Mouse (Mus musculus) hindbrain, embryonic 12.5 days (tissue): ENCODE results near the gene Tm7sf2. TPM values are rescaled to one million over a fixed set of nuclear protein-coding genes. Genes with fewer than 3 reads are reported as not detected.

Experiments
- ATAC-seq: fragments of 200-750 bp; cut with Nextera tagmentation; 2 replicates; pipeline ENCODE4 v1.8.0; 2017; ENCODE audit warnings: moderate TSS enrichment; ENCODE audit not compliant: low FRiP score
- H3K27ac ChIP-seq: fragments of 300-500 bp; sonication (generic); 2 replicates; pipeline ENCODE4 v1.5.1; 2016; ENCODE audit warnings: mild to moderate bottlenecking
- H3K27me3 ChIP-seq: fragments of 300-500 bp; sonication (generic); 2 replicates; pipeline ENCODE4 v1.6.1; 2016; ENCODE audit warnings: mild to moderate bottlenecking
- H3K36me3 ChIP-seq: fragments of 300-500 bp; sonication (generic); 2 replicates; pipeline ENCODE4 v1.6.1; 2016; ENCODE audit warnings: mild to moderate bottlenecking
- H3K4me1 ChIP-seq: fragments of 300-500 bp; sonication (generic); 2 replicates; pipeline ENCODE4 v1.6.1; 2016
- H3K4me2 ChIP-seq: fragments of 300-500 bp; sonication (generic); replicated peaks from 2 replicates; pipeline ENCODE4 v1.6.1; 2016; ENCODE audit warnings: mild to moderate bottlenecking
- H3K4me3 ChIP-seq: fragments of 300-500 bp; sonication (generic); 2 replicates; pipeline ENCODE4 v1.5.1; 2016; ENCODE audit warnings: mild to moderate bottlenecking
- H3K9ac ChIP-seq: fragments of 300-500 bp; sonication (generic); 2 replicates; pipeline ENCODE4 v1.6.1; 2016; ENCODE audit warnings: mild to moderate bottlenecking, moderate library complexity
- H3K9me3 ChIP-seq: fragments of 300-500 bp; sonication (generic); replicated peaks from 2 replicates; pipeline ENCODE4 v1.6.1; 2016; ENCODE audit warnings: mild to moderate bottlenecking
- WGBS: fragments of 180-500 bp; shearing (Covaris S2); methylation state at CpG from one replicate; pipeline ENCODE4 v1.1.7; 2016; 5-methylcytosine and 5-hydroxymethylcytosine counted together
- polyA plus RNA-seq: library from polyadenylated mRNA; unstranded; fragments of >200 nt; fragmentation: Nextera tagmentation; extraction: Ambion mirVana; gene quantifications from 2 replicates; pipeline ENCODE4 v1.2.1, GENCODE M21; 2016

Tm7sf2 gene
- polyA plus RNA-seq, 1 experiment from 2014 or later, result 38.0 TPM

GRCm38 (mm10) chr19:6063081-6063480 lies 5.1 kb downstream of the Tm7sf2 start:
- Histone ChIP-seq H3K27ac (no peak overlapping the region), H3K4me3 (no peak overlapping the region), H3K36me3 (peaks cover 15% of the 10 kb centered on the region), H3K27me3 (no peaks in the 10 kb centered on the region), H3K4me2 (peak overlapping the region; percentile 94; the same call in 1 of the 2 replicates), H3K9ac (peak overlapping the region; percentile 91; the same call in 1 of the 2 replicates), H3K9me3 (no peaks in the 10 kb centered on the region), H3K4me1 (peaks cover 55% of the 10 kb centered on the region)
- no peak for ATAC-seq
- 95% methylated on average over 6 of the region's 6 CpGs for WGBS

GRCm38 (mm10) chr19:6062418-6062817 lies 5.8 kb downstream of the Tm7sf2 start:
- Histone ChIP-seq H3K4me3 (peak overlapping the region; percentile 85), H3K9ac (peak overlapping the region; percentile 91), H3K4me1 (peaks cover 48% of the 10 kb centered on the region), H3K9me3 (no peaks in the 10 kb centered on the region), H3K36me3 (peaks cover 15% of the 10 kb centered on the region), H3K4me2 (peak overlapping the region; percentile 94), H3K27me3 (no peaks in the 10 kb centered on the region), H3K27ac (no peak overlapping the region; the same call in 1 of the 2 replicates)
- 66% methylated on average over 5 of the region's 5 CpGs for WGBS
- ATAC-seq, result no peak

GRCm38 (mm10) chr19:6061641-6062302 lies 6.4 kb downstream of the Tm7sf2 start:
- 2% methylated on average over 44 of the region's 44 CpGs for WGBS
- Histone ChIP-seq H3K9ac (peak overlapping the region; percentile 91), H3K27me3 (no peaks in the 10 kb centered on the region), H3K4me3 (peak overlapping the region; percentile 85), H3K4me2 (peak overlapping the region; percentile 94), H3K4me1 (peaks cover 46% of the 10 kb centered on the region), H3K27ac (peak overlapping the region; percentile 95), H3K9me3 (no peaks in the 10 kb centered on the region), H3K36me3 (peaks cover 15% of the 10 kb centered on the region)
- no peak for ATAC-seq

- Histone ChIP-seq H3K4me3 (peak within 1 kb of the TSS; percentile 85), H3K9me3 (no peaks in the 10 kb centered on the region), H3K36me3 (peaks cover 15% of the 10 kb centered on the region), H3K9ac (peak within 1 kb of the TSS; percentile 91), H3K27me3 (no peaks in the 10 kb centered on the region), H3K27ac (peak within 1 kb of the TSS; percentile 95), H3K4me1 (peaks cover 46% of the 10 kb centered on the region), H3K4me2 (peak within 1 kb of the TSS; percentile 94)
- WGBS, result under 1% methylated on average over 58 of the region's 58 CpGs
- ATAC-seq, result peak; percentile 52
Measured at GRCm38 (mm10) chr19:6061021-6061533, 7.1 kb downstream of the Tm7sf2 start, which contains the start of gene Znhit2. Gene Znhit2, plus strand, starts transcription at chr19:6061192.

- Histone ChIP-seq H3K4me1 (peaks cover 41% of the 10 kb centered on the region), H3K9me3 (no peaks in the 10 kb centered on the region), H3K4me2 (peak overlapping the region; percentile 87), H3K27ac (no peak overlapping the region), H3K36me3 (peaks cover 34% of the 10 kb centered on the region), H3K9ac (peak overlapping the region; percentile 89), H3K27me3 (no peaks in the 10 kb centered on the region), H3K4me3 (peak overlapping the region; percentile 88; the same call in 1 of the 2 replicates)
- ATAC-seq, result no peak
- WGBS, result 90% methylated on average over 5 of the region's 5 CpGs
Measured at GRCm38 (mm10) chr19:6058966-6059365, 9.2 kb downstream of the Tm7sf2 start.

GRCm38 (mm10) chr19:6058513-6058912 lies 9.7 kb downstream of the Tm7sf2 start:
- peak overlapping the region; percentile 87 for H3K4me2 ChIP-seq
- no peaks in the 10 kb centered on the region for H3K9me3 ChIP-seq
- WGBS, result 42% methylated on average over 5 of the region's 5 CpGs
- no peak for ATAC-seq
- peaks cover 34% of the 10 kb centered on the region for H3K36me3 ChIP-seq
- no peaks in the 10 kb centered on the region for H3K27me3 ChIP-seq
- H3K27ac ChIP-seq, result peak overlapping the region; percentile 80; the same call in 1 of the 2 replicates
- H3K4me1 ChIP-seq, result peaks cover 39% of the 10 kb centered on the region
- peak overlapping the region; percentile 89 for H3K9ac ChIP-seq
- H3K4me3 ChIP-seq, result peak overlapping the region; percentile 88

GRCm38 (mm10) chr19:6057313-6058096 lies 10.7 kb downstream of the Tm7sf2 start, which contains the start of the genes Mrpl49 and Fau:
Gene Mrpl49, minus strand, starts transcription at chr19:6057785.
Gene Fau, plus strand, starts transcription at chr19:6057844.
- Histone ChIP-seq H3K9me3 (no peaks in the 10 kb centered on the region), H3K4me1 (peaks cover 29% of the 10 kb centered on the region), H3K9ac (peak within 1 kb of the TSS; percentile 89), H3K27me3 (no peaks in the 10 kb centered on the region), H3K27ac (peak within 1 kb of the TSS; percentile 80), H3K4me3 (peak within 1 kb of the TSS; percentile 88), H3K4me2 (peak within 1 kb of the TSS; percentile 87), H3K36me3 (peaks cover 43% of the 10 kb centered on the region)
- ATAC-seq, result peak; percentile 86
- WGBS, result under 1% methylated on average over 62 of the region's 63 CpGs

GRCm38 (mm10) chr19:6056696-6057095 lies 11.5 kb downstream of the Tm7sf2 start:
- peaks cover 51% of the 10 kb centered on the region for H3K36me3 ChIP-seq
- peaks cover 21% of the 10 kb centered on the region for H3K4me1 ChIP-seq
- no peak overlapping the region for H3K27ac ChIP-seq
- H3K9ac ChIP-seq, result peak overlapping the region; percentile 89; the same call in 1 of the 2 replicates
- ATAC-seq, result no peak
- H3K4me3 ChIP-seq, result peak overlapping the region; percentile 88
- no peaks in the 10 kb centered on the region for H3K9me3 ChIP-seq
- H3K27me3 ChIP-seq, result no peaks in the 10 kb centered on the region
- H3K4me2 ChIP-seq, result peak overlapping the region; percentile 87
- WGBS, result 66% methylated on average over 4 of the region's 4 CpGs

- Histone ChIP-seq H3K4me1 (peaks cover 18% of the 10 kb centered on the region), H3K36me3 (peaks cover 70% of the 10 kb centered on the region), H3K9me3 (no peaks in the 10 kb centered on the region), H3K27ac (no peak overlapping the region), H3K4me3 (no peak overlapping the region), H3K27me3 (no peaks in the 10 kb centered on the region), H3K9ac (no peak overlapping the region), H3K4me2 (no peak overlapping the region)
- no peak for ATAC-seq
- WGBS, result 88% methylated on average over 5 of the region's 5 CpGs
Measured at GRCm38 (mm10) chr19:6054296-6054695, 13.9 kb downstream of the Tm7sf2 start.

- Histone ChIP-seq H3K27me3 (no peaks in the 10 kb centered on the region), H3K36me3 (peaks cover 76% of the 10 kb centered on the region), H3K4me1 (peaks cover 23% of the 10 kb centered on the region), H3K27ac (no peak overlapping the region), H3K9me3 (no peaks in the 10 kb centered on the region), H3K4me2 (no peak overlapping the region), H3K9ac (no peak overlapping the region), H3K4me3 (no peak overlapping the region)
- no peak for ATAC-seq
- 92% methylated on average over 7 of the region's 7 CpGs for WGBS
Measured at GRCm38 (mm10) chr19:6052516-6052915, 15.7 kb downstream of the Tm7sf2 start.

GRCm38 (mm10) chr19:6048681-6049410 lies 19.3 kb downstream of the Tm7sf2 start:
- no peak overlapping the region for H3K9ac ChIP-seq
- H3K4me2 ChIP-seq, result no peak overlapping the region
- 0 out of 2 replicates have a peak overlapping the region, but pooled peaks have one; percentile 2 for H3K4me3 ChIP-seq

GRCm38 (mm10) chr19:6047899-6048166 lies 20.3 kb downstream of the Tm7sf2 start:
- no peak overlapping the region for H3K27ac ChIP-seq

More at GRCm38 (mm10) chr19:6048681-6049410, 19.3 kb downstream of the Tm7sf2 start:
- peaks cover 25% of the 10 kb centered on the region for H3K4me1 ChIP-seq
- H3K9me3 ChIP-seq, result no peaks in the 10 kb centered on the region
- ATAC-seq, result no peak
- no peaks in the 10 kb centered on the region for H3K27me3 ChIP-seq
- H3K36me3 ChIP-seq, result peaks cover 56% of the 10 kb centered on the region
- no peak overlapping the region for H3K27ac ChIP-seq
- WGBS, result 90% methylated on average over 11 of the region's 11 CpGs

More at GRCm38 (mm10) chr19:6047899-6048166, 20.3 kb downstream of the Tm7sf2 start:
- 90% methylated on average over 8 of the region's 8 CpGs for WGBS
- peaks cover 25% of the 10 kb centered on the region for H3K4me1 ChIP-seq
- no peak for ATAC-seq
- H3K9me3 ChIP-seq, result no peaks in the 10 kb centered on the region
- H3K4me3 ChIP-seq, result peak overlapping the region; percentile 96
- no peaks in the 10 kb centered on the region for H3K27me3 ChIP-seq
- H3K4me2 ChIP-seq, result peak overlapping the region; percentile 95
- peaks cover 47% of the 10 kb centered on the region for H3K36me3 ChIP-seq
- peak overlapping the region; percentile 90 for H3K9ac ChIP-seq
